Mouse (Mus musculus) retina, postnatal 1 day (tissue): ENCODE data around the gene Cyp4f13.

ENCODE experiments used
- DNase-seq: peaks from one replicate; pipeline ENCODE4 v3.0.0-alpha.2; 2012

Gene Cyp4f13

DNA sequence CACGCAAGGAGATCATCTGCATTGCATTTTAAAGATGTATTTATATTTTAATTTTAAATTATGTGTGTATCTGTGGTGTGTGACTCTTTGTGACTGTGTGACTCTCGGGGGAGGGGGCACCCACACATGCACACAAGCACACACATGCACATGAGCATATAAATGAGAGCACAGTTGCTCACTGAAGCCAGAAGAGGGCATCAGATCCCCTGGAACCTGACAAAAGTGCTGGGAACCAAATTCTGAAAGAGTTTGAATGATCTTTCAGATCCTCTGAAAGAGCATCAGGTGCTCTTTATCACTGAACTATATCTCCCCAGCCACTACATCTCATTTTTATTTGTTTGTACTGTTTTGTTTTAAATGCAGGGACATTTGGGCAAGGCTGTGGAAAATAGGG, 42.8 kb downstream of the Cyp4f13 start:
- peak; percentile 33 for DNase-seq

DNA sequence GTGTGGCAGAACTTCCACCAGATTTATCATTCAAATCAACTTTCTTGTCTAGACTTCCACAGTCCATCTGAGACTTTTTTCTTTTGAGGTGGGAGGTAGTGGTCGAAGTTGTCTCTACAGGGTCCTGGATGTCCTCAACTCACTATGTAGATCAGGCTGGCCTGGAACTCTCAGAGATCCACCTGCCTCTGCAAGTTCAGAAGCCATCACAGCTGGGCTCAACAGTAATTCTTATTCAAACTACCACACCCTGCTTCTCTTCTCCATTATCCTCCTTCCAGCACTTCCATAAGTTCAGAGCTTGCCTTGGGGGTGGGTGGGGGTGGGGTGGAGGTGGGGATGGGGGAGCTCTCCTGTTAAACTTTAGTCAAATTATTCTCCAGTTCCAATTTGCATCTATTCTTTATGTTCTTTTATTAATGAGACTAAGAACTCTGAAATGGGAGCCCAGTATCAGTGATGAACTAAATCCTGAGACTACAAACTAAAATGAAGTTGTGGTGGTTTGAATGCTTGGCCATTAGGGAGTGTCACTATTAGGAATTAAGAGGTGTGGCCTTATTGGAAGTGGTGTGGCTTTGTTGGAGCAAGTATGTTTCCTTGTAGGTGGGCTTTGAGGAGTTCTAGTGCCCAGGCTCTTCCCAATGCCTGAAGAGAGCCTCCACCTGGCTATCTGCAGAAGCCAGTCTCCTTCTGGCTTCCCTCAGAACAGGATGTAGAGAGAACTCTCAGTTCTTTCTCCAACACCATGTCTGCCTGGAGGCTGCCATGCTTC, 45.3 kb downstream of the Cyp4f13 start:
- no peak for DNase-seq

- no peak for DNase-seq
These were observed 51.8 kb downstream of the Cyp4f13 start for GRCm38 (mm10) chr17:32895421-32895820.

DNA sequence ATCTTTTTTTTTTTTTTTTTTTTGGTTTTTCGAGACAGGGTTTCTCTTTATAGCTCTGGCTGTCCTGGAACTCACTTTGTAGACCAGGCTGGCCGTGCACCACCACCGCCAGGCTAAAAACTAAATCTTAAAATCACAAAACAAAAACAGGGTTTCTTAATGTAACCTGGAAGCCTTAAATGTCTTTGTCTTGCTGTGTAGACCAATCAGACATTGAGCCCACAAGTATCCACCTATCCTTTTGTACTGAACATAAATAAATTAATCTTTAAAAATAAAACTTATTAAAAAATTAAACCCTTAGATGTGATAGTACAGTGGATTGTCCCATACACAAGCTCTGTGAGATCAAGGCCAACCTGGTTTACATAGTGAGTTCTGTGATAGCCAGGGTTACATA, 53.3 kb downstream of the Cyp4f13 start:
- no peak for DNase-seq

DNA sequence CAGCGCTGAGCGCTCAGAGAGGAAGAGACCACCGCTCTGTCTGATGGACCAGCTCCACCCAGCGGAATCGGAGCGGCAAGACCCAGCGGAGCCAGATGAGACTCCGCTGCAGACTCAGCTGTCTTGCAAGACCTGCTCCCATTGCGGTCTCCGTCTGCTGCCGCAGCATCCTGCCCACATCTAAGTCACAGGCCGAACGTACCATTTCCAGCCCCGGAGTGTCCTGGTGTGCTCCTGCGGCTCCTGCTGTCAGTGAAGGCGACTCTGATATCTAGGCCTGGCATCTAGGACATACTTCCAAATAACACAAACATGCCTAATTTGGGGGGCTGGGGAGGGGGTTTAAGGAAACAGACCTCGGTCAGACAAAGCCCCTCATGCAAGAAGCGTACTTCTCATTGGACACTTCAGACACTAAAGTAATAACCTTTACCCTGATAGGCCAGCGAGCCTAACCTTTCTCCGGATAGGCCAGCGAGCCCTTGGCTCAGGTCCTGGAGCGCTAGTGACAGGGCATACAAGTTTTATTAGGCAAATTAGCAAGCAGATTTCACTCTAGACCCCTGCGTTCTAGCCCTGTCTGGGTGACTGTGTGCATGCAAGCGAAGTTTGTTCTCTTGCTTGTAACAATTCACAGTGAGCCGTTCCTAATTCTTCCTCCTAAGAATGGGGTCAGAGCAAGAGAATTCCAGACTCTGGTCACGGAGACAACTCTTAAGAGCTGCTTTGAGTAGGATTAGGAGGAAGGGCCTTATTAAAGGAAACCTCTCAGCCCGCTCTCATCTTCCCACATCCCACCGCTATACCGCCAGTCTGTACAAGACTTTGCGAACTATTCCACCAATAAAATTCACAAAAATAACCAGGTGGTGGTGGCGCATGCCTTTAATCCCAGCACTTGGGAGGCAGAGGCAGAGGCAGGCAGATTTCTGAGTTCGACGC, 55.7 kb downstream of the Cyp4f13 start, which contains the start of gene Zfp870:
Zfp870 (minus strand) TSS at position 404 of the 942 bp plus-strand sequence.
- peak; percentile 97 for DNase-seq

GRCm38 (mm10) chr17:32890852-32891238, 56.4 kb downstream of the Cyp4f13 start:
- no peak for DNase-seq

GRCm38 (mm10) chr17:32889611-32890010, 57.6 kb downstream of the Cyp4f13 start:
- DNase-seq, result no peak

- no peak for DNase-seq
These were observed 66.6 kb downstream of the Cyp4f13 start for GRCm38 (mm10) chr17:32880320-32881218.

GRCm38 (mm10) chr17:32878773-32879172, 68.4 kb downstream of the Cyp4f13 start:
- DNase-seq, result no peak

- DNase-seq, result no peak
These were observed 69.6 kb downstream of the Cyp4f13 start for GRCm38 (mm10) chr17:32877471-32878171.
